16 mouse cellular contexts compared by ENCODE assay signal in genomic region chr2:70552772-70553171, GRCm38 (mm10). TPM values are rescaled to one million over a fixed set of nuclear protein-coding genes. Genes with fewer than 3 reads are reported as not detected.
DNase-seq lines count a peak whose midpoint lies in the region; ATAC-seq and TF ChIP-seq lines count a peak whose summit lies in the region.
"Had no signal": no experiment of that assay in that cellular context is flagged by ENCODE, and none has a peak within 500 bp of the region (broad histone marks: within the 10 kb centered on the region; RNA-seq: fewer than 3 reads in every experiment).

Gene Gad1 (plus strand): TSS chr2:70553072.

- H3K9ac ChIP-seq in forebrain, embryonic 11.5 days (ENCODE audit: low read length): no peak within 1 kb of the TSS
- no peak within 1 kb of the TSS for H3K9ac ChIP-seq in hindbrain, embryonic 15.5 days

- WGBS in forebrain, embryonic 11.5 days: 70% methylated on average over 4 of the region's 4 CpGs
- 62% methylated on average over 4 of the region's 4 CpGs for WGBS in forebrain, embryonic 10.5 days
- 67% methylated on average over 4 of the region's 4 CpGs for WGBS in hindbrain, embryonic 15.5 days

- ATAC-seq in forebrain, embryonic 11.5 days (replicated peaks; ENCODE audit: low FRiP score): no peak
- no peak for ATAC-seq in hindbrain, embryonic 15.5 days (ENCODE audit: low FRiP score, low read depth)

- DNase-seq in forebrain, embryonic 11.5 days (ENCODE audit: low spot score): no peak
- no peak for DNase-seq in forebrain, embryonic 10.5 days (ENCODE audit: extremely low spot score, low spot score)
- DNase-seq in brain, embryonic 14.5 days (ENCODE audit: low read depth): no peak
- DNase-seq in left cerebral cortex, postnatal 4 days: no peak
- DNase-seq in right cerebral cortex, postnatal 36 days (ENCODE audit: low spot score in 2 of 2): no peak
- no peak for DNase-seq in spleen, postnatal 14 days (ENCODE audit: low spot score in 2 of 2)
- no peak for DNase-seq in right cerebral cortex, adult 2 months (ENCODE audit: low spot score in 2 of 2)
- DNase-seq: cerebellum, postnatal 10 days; gastrocnemius, adult 2 months; liver; lung, postnatal 14 days; thymus, postnatal 36 days had no signal

- no peak within 1 kb of the TSS for H3K4me2 ChIP-seq in forebrain, embryonic 11.5 days (ENCODE audit: low read depth, low read length, severe bottlenecking)
- H3K4me2 ChIP-seq in hindbrain, embryonic 15.5 days: no peak within 1 kb of the TSS

- no peak for TF ChIP-seq POLR2A in brain, embryonic 14.5 days (IDR thresholded peaks at IDR 0.05; ENCODE audit: borderline replicate concordance, extremely low read depth, insufficient read depth, insufficient read length, poor library complexity, severe bottlenecking)

- H3K36me3 ChIP-seq in forebrain, embryonic 11.5 days (ENCODE audit: control insufficient read depth, insufficient read depth, low read length): no peaks in the 10 kb centered on the region
- H3K36me3 ChIP-seq in forebrain, embryonic 10.5 days (replicated peaks): no peaks in the 10 kb centered on the region
- no peaks in the 10 kb centered on the region for H3K36me3 ChIP-seq in hindbrain, embryonic 15.5 days
- H3K36me3 ChIP-seq: heart, embryonic 10.5 days had no signal

- H3K27me3 ChIP-seq in forebrain, embryonic 11.5 days (ENCODE audit: control insufficient read depth, insufficient read depth, low read length): no peaks in the 10 kb centered on the region
- H3K27me3 ChIP-seq in forebrain, embryonic 10.5 days (ENCODE audit: poor library complexity, severe bottlenecking): peaks cover 16% of the 10 kb centered on the region
- H3K27me3 ChIP-seq in hindbrain, embryonic 15.5 days: no peaks in the 10 kb centered on the region

- intact Hi-C loops in left cerebral cortex, postnatal 4 days (cut with DNase I): loop anchor here (10.0 kb wide), 1 partner anchor 298 kb away; no protein-coding TSS in a partner anchor

- H3K4me3 ChIP-seq in forebrain, embryonic 11.5 days (ENCODE audit: low read depth, low read length): no peak within 1 kb of the TSS
- no peak within 1 kb of the TSS for H3K4me3 ChIP-seq in forebrain, embryonic 10.5 days
- H3K4me3 ChIP-seq in hindbrain, embryonic 15.5 days: no peak within 1 kb of the TSS
- H3K4me3 ChIP-seq: gastrocnemius, adult 2 months; heart, embryonic 10.5 days; myocyte had no signal

- H3K27ac ChIP-seq in forebrain, embryonic 11.5 days (ENCODE audit: low read depth, low read length): no peak within 1 kb of the TSS
- H3K27ac ChIP-seq in forebrain, embryonic 10.5 days: no peak within 1 kb of the TSS
- no peak within 1 kb of the TSS for H3K27ac ChIP-seq in hindbrain, embryonic 15.5 days (replicated peaks)
- H3K27ac ChIP-seq: gastrocnemius, adult 2 months; heart, embryonic 10.5 days had no signal

- no peak for TF ChIP-seq CTCF in brain, embryonic 14.5 days (IDR thresholded peaks at IDR 0.05; ENCODE audit: borderline replicate concordance, extremely low read depth, insufficient read depth, insufficient read length)

- no peaks in the 10 kb centered on the region for H3K9me3 ChIP-seq in forebrain, embryonic 11.5 days (ENCODE audit: control insufficient read depth, low read length)
- no peaks in the 10 kb centered on the region for H3K9me3 ChIP-seq in forebrain, embryonic 10.5 days
- H3K9me3 ChIP-seq in hindbrain, embryonic 15.5 days: no peaks in the 10 kb centered on the region
- H3K9me3 ChIP-seq: heart, embryonic 10.5 days had no signal

- H3K4me1 ChIP-seq in forebrain, embryonic 11.5 days (replicated peaks; ENCODE audit: control insufficient read depth, insufficient read depth, low read length): no peaks in the 10 kb centered on the region
- H3K4me1 ChIP-seq in forebrain, embryonic 10.5 days: no peaks in the 10 kb centered on the region
- H3K4me1 ChIP-seq in hindbrain, embryonic 15.5 days (replicated peaks): 0 out of 2 replicates have a peak, but pooled peaks cover 3% of the 10 kb centered on the region

RNA-seq across cellular contexts. Expression of gene Gad1, which starts in this region (rescaled TPM):
- 14.2 and 17.2 TPM in 2 replicates for polyA plus RNA-seq in forebrain, embryonic 11.5 days (2014; fragmentation: Nextera tagmentation; extraction: Ambion mirVana)
- polyA plus RNA-seq in forebrain, embryonic 10.5 days (2016; fragmentation: Nextera tagmentation; extraction: Ambion mirVana): 2.3 and 3.4 TPM in 2 replicates
- 140 and 158 TPM in 2 replicates for polyA plus RNA-seq in brain, embryonic 14.5 days (2012; rRNA removed)
- 103 and 105 TPM in 2 replicates for polyA plus RNA-seq in hindbrain, embryonic 15.5 days (2015; fragmentation: Nextera tagmentation; extraction: Ambion mirVana)
- total RNA-seq in left cerebral cortex, postnatal 4 days (2021): 100 to 1,000 TPM; 108 to 166 TPM
- total RNA-seq: hematopoietic stem cell, adult 5-6 weeks had no signal
- polyA plus RNA-seq: myocyte had no signal
